Mouse (Mus musculus): ENCODE measurements around the gene Chad. TPM values are rescaled to one million over a fixed set of nuclear protein-coding genes. Genes with fewer than 3 reads are reported as not detected.
A peak's percentile ranks its signal among the peaks of the same experiment; 100 is the strongest.

The Chad gene
- total RNA-seq, 2 experiments from 2014 or later = 0.74 TPM

GRCm38 (mm10) chr11:94563383-94563782, 1.5 kb upstream of the Chad start:
- intact Hi-C loops (cut with DNase I) = no loop called here
- DNase-seq = no peak

- intact Hi-C loops (cut with DNase I) = no loop called here
- no peak for DNase-seq
These were observed 1.0 kb upstream of the Chad start for GRCm38 (mm10) chr11:94563821-94564220.

GRCm38 (mm10) chr11:94565151-94565479, 268 bp downstream of the Chad start:
- no peak for DNase-seq

GRCm38 (mm10) chr11:94566534-94566933, 1.7 kb downstream of the Chad start:
- intact Hi-C loops (cut with DNase I) = no loop called here
- no peak for DNase-seq

More at GRCm38 (mm10) chr11:94565151-94565479, 268 bp downstream of the Chad start:
- intact Hi-C loops (cut with DNase I) = no loop called here

- intact Hi-C loops (cut with DNase I) = no loop called here
- no peak for DNase-seq
These were observed 2.5 kb downstream of the Chad start for GRCm38 (mm10) chr11:94567326-94567725.

GRCm38 (mm10) chr11:94570612-94571011, 5.8 kb downstream of the Chad start:
- DNase-seq = peak; percentile 46 to 52

GRCm38 (mm10) chr11:94571850-94572249, 7.0 kb downstream of the Chad start:
- intact Hi-C loops (cut with DNase I) = no loop called here
- DNase-seq = no peak

More at GRCm38 (mm10) chr11:94570612-94571011, 5.8 kb downstream of the Chad start:
- intact Hi-C loops (cut with DNase I) = no loop called here

- no peak for DNase-seq
- intact Hi-C loops (cut with DNase I) = no loop called here
These were observed 9.7 kb downstream of the Chad start for GRCm38 (mm10) chr11:94574560-94574959.

GRCm38 (mm10) chr11:94575036-94575435, 10.2 kb downstream of the Chad start:
- no peak for DNase-seq
- intact Hi-C loops (cut with DNase I) = no loop called here

- DNase-seq = no peak
- intact Hi-C loops (cut with DNase I) = no loop called here
These were observed 11.5 kb downstream of the Chad start for GRCm38 (mm10) chr11:94576361-94576760.

- no peak for DNase-seq
- intact Hi-C loops (cut with DNase I) = no loop called here
These were observed 15.4 kb downstream of the Chad start for GRCm38 (mm10) chr11:94580111-94580740.

- intact Hi-C loops (cut with DNase I) = no loop called here
- no peak for DNase-seq
These were observed 20.2 kb downstream of the Chad start for GRCm38 (mm10) chr11:94585091-94585490.

GRCm38 (mm10) chr11:94587511-94587910, 22.7 kb downstream of the Chad start:
- intact Hi-C loops (cut with DNase I) = no loop called here
- no peak for DNase-seq

GRCm38 (mm10) chr11:94596311-94596852, 31.5 kb downstream of the Chad start:
- DNase-seq = peak in 1 of 2 experiments; percentile 25
- intact Hi-C loops (cut with DNase I) = loop anchor here (5.0 kb wide), 1 partner anchor 44 kb away; no protein-coding TSS in a partner anchor

GRCm38 (mm10) chr11:94597319-94597718, 32.5 kb downstream of the Chad start:
- DNase-seq = peak; percentile 63 to 67
- intact Hi-C loops (cut with DNase I) = loop anchor here (5.0 kb wide), 1 partner anchor 45 kb away; no protein-coding TSS in a partner anchor

- DNase-seq = no peak
- intact Hi-C loops (cut with DNase I) = loop anchor here (5.0 kb wide), 1 partner anchor 46 kb away; no protein-coding TSS in a partner anchor
These were observed 33.7 kb downstream of the Chad start for GRCm38 (mm10) chr11:94598437-94599120.

GRCm38 (mm10) chr11:94600447-94600846, 35.6 kb downstream of the Chad start:
- intact Hi-C loops (cut with DNase I) = no loop called here

GRCm38 (mm10) chr11:94601321-94602281, 36.8 kb downstream of the Chad start, which contains the start of gene Acsf2:
Gene Acsf2 (minus strand): TSS chr11:94601871.
- peak; percentile 90 to 91 for DNase-seq
- intact Hi-C loops (cut with DNase I) = no loop called here

More at GRCm38 (mm10) chr11:94600447-94600846, 35.6 kb downstream of the Chad start:
- no peak for DNase-seq

GRCm38 (mm10) chr11:94602356-94602955, 37.6 kb downstream of the Chad start:
- no peak for DNase-seq
- intact Hi-C loops (cut with DNase I) = no loop called here
